In genomic region chr5:30556284-30556683, GRCm38 (mm10) we compare ENCODE assay signal across 23 mouse cellular contexts. TPM values are rescaled to one million over a fixed set of nuclear protein-coding genes. Genes with fewer than 3 reads are reported as not detected.
DNase-seq lines count a peak whose midpoint lies in the region; ATAC-seq and TF ChIP-seq lines count a peak whose summit lies in the region.
"Had no signal": no experiment of that assay in that cellular context is flagged by ENCODE, and none has a peak within 500 bp of the region (broad histone marks: within the 10 kb centered on the region; RNA-seq: fewer than 3 reads in every experiment).

No protein-coding gene starts in this region.

- no peaks in the 10 kb centered on the region for H3K9me3 ChIP-seq in kidney, postnatal 0 days (replicated peaks; ENCODE audit: low read length)
- H3K9me3 ChIP-seq in embryonic facial prominence, embryonic 15.5 days (replicated peaks), result no peaks in the 10 kb centered on the region
- H3K9me3 ChIP-seq: forebrain, embryonic 13.5 days; hindbrain, embryonic 13.5 days; midbrain, embryonic 13.5 days had no signal

- no peak overlapping the region for H3K27ac ChIP-seq in kidney, postnatal 0 days
- H3K27ac ChIP-seq in embryonic facial prominence, embryonic 15.5 days (replicated peaks), result 0 out of 2 replicates have a peak overlapping the region, but pooled peaks have one; percentile 28
- H3K27ac ChIP-seq: forebrain, embryonic 13.5 days; hindbrain, embryonic 13.5 days; midbrain, embryonic 13.5 days had no signal

- DNase-seq in kidney, postnatal 0 days (ENCODE audit: low spot score), result peak; percentile 46
- no peak for DNase-seq in kidney, postnatal 14 days
- DNase-seq in NIH3T3 (ENCODE audit: low read depth), result peak; percentile 80
- DNase-seq in lung, postnatal 36 days, result peak; percentile 39
- no peak for DNase-seq in spleen, postnatal 4 days (ENCODE audit: low spot score in 2 of 2)
- no peak for DNase-seq in adrenal gland, adult 2 months
- no peak for DNase-seq in frontal cortex, postnatal 25 days (ENCODE audit: low spot score in 2 of 2)
- DNase-seq: cerebellum, postnatal 10 days; gastrocnemius, postnatal 36 days; kidney, adult 11 months; kidney, postnatal 25 days; layer of hippocampus, adult 9-11 months; right cerebral cortex, postnatal 25 days; thymus, adult 18-20 months had no signal

- H3K4me2 ChIP-seq in kidney, postnatal 0 days (ENCODE audit: low read length), result no peak overlapping the region
- H3K4me2 ChIP-seq in embryonic facial prominence, embryonic 15.5 days (replicated peaks), result no peak overlapping the region
- H3K4me2 ChIP-seq: forebrain, embryonic 13.5 days; hindbrain, embryonic 13.5 days; midbrain, embryonic 13.5 days had no signal

- H3K27me3 ChIP-seq in kidney, postnatal 0 days (ENCODE audit: insufficient read depth, low read length), result no peaks in the 10 kb centered on the region
- H3K27me3 ChIP-seq in embryonic facial prominence, embryonic 15.5 days, result no peaks in the 10 kb centered on the region
- H3K27me3 ChIP-seq: midbrain, embryonic 13.5 days had no signal

- no peak overlapping the region for H3K4me3 ChIP-seq in kidney, postnatal 0 days (replicated peaks; ENCODE audit: low read depth, low read length)
- no peak overlapping the region for H3K4me3 ChIP-seq in embryonic facial prominence, embryonic 15.5 days (replicated peaks)
- H3K4me3 ChIP-seq: forebrain, embryonic 13.5 days; hindbrain, embryonic 13.5 days; midbrain, embryonic 13.5 days had no signal

- no peaks in the 10 kb centered on the region for H3K4me1 ChIP-seq in kidney, postnatal 0 days (replicated peaks; ENCODE audit: insufficient read depth, low read length)
- H3K4me1 ChIP-seq in embryonic facial prominence, embryonic 15.5 days, result peaks cover 13% of the 10 kb centered on the region
- H3K4me1 ChIP-seq: forebrain, embryonic 13.5 days; hindbrain, embryonic 13.5 days; midbrain, embryonic 13.5 days had no signal

- no peak for TF ChIP-seq CTCF in kidney, postnatal 0 days (IDR thresholded peaks at IDR 0.05; ENCODE audit: low read depth)

- no peak overlapping the region for H3K9ac ChIP-seq in kidney, postnatal 0 days (ENCODE audit: low read depth, low read length)
- H3K9ac ChIP-seq in embryonic facial prominence, embryonic 15.5 days, result no peak overlapping the region
- H3K9ac ChIP-seq: forebrain, embryonic 13.5 days; hindbrain, embryonic 13.5 days; midbrain, embryonic 13.5 days had no signal

- ATAC-seq in kidney, postnatal 0 days (replicated peaks; ENCODE audit: low FRiP score, low read depth), result no peak
- no peak for ATAC-seq in embryonic facial prominence, embryonic 15.5 days (ENCODE audit: insufficient number of reproducible peaks, low FRiP score, low TSS enrichment, low read depth)
- ATAC-seq: forebrain, embryonic 13.5 days; midbrain, embryonic 13.5 days had no signal

- no peaks in the 10 kb centered on the region for H3K36me3 ChIP-seq in kidney, postnatal 0 days (ENCODE audit: insufficient read depth, low read length)
- H3K36me3 ChIP-seq in embryonic facial prominence, embryonic 15.5 days, result no peaks in the 10 kb centered on the region
- H3K36me3 ChIP-seq: hindbrain, embryonic 13.5 days; midbrain, embryonic 13.5 days had no signal

- WGBS in kidney, postnatal 0 days, result 55% methylated on average over 3 of the region's 3 CpGs
- WGBS in embryonic facial prominence, embryonic 15.5 days, result 46% methylated on average over 3 of the region's 3 CpGs

RNA-seq across cellular contexts. Expression of gene Cib4, which starts 10.6 kb away (rescaled TPM):
- polyA plus RNA-seq in kidney, postnatal 0 days (2015; fragmentation: Nextera tagmentation; extraction: Ambion mirVana), result not detected in 2 replicates
- 0.29 TPM in 1 of 2 replicates, not detected in the other for polyA plus RNA-seq in embryonic facial prominence, embryonic 15.5 days (2015; fragmentation: Nextera tagmentation; extraction: Ambion mirVana)
- total RNA-seq in adrenal gland, adult 2 months (2021), result 1 to 10 TPM in 1 of 2 experiments, under 1 TPM in 1; 0.92 to 2.4 TPM
- polyA plus RNA-seq in adrenal gland, adult 2 months (2012; rRNA removed), result 1.7 and 3.4 TPM in 2 replicates
- total RNA-seq: gastrocnemius, postnatal 36 days; left cerebral cortex, postnatal 10 days; liver, adult 2 months had no signal
- polyA plus RNA-seq: C2C12; forebrain, embryonic 13.5 days; heart, postnatal 0 days; hindbrain, embryonic 13.5 days; liver, adult 2 months; midbrain, embryonic 13.5 days; neural tube, embryonic 14.5 days had no signal

RNA-seq across cellular contexts. Expression of gene Kcnk3, which starts 31.7 kb away (rescaled TPM):
- 1.8 and 2.0 TPM in 2 replicates for polyA plus RNA-seq in kidney, postnatal 0 days (2015; fragmentation: Nextera tagmentation; extraction: Ambion mirVana)
- 0.70 and 1.3 TPM in 2 replicates for polyA plus RNA-seq in embryonic facial prominence, embryonic 15.5 days (2015; fragmentation: Nextera tagmentation; extraction: Ambion mirVana)
- total RNA-seq in adrenal gland, adult 2 months (2021), result 1,000 to 10,000 TPM; 1,225 to 1,281 TPM
- polyA plus RNA-seq in adrenal gland, adult 2 months (2012; rRNA removed), result 6,176 and 11,313 TPM in 2 replicates
- polyA plus RNA-seq: C2C12 had no signal

Comparison
In these comparisons a context has a peak if more than half of its experiments do, and no peak if none do; other contexts are left out.
1. DNase-seq: peak in kidney, postnatal 0 days (single experiment), NIH3T3 (single experiment) and lung, postnatal 36 days (single experiment); none in kidney, postnatal 14 days (single experiment), spleen, postnatal 4 days (0 of 2), adrenal gland, adult 2 months (single experiment) and frontal cortex, postnatal 25 days (0 of 2).
2. RNA of gene Kcnk3, which starts 31.7 kb away (polyA plus RNA-seq): 6,176 to 11,313 TPM in adrenal gland, adult 2 months; 1.8 to 2.0 TPM in kidney, postnatal 0 days and 0.70 to 1.3 TPM in embryonic facial prominence, embryonic 15.5 days; every median in the first group is over 1,000 times any median in the second.